Mouse (Mus musculus): ENCODE results near the gene Gm3594. TPM values are rescaled to one million over a fixed set of nuclear protein-coding genes. Genes with fewer than 3 reads are reported as not detected.

Gene Gm3594
- polyA plus RNA-seq, 1 experiment from 2014 or later = not detected

Other genes starting within 250 kb of the Gm3594 start
- gene Gm21560, start 225.3 kb downstream of the Gm3594 start, polyA plus RNA-seq (2016; fragmentation: Nextera tagmentation; extraction: Ambion mirVana) = not detected in 2 replicates
- 0.06 and 0.13 TPM in 2 replicates for gene Gm3411, start 157.4 kb downstream of the Gm3594 start, polyA plus RNA-seq (2016; fragmentation: Nextera tagmentation; extraction: Ambion mirVana)
- gene Gm21103, start 139.8 kb downstream of the Gm3594 start, polyA plus RNA-seq (2016; fragmentation: Nextera tagmentation; extraction: Ambion mirVana) = not detected in 2 replicates
- not detected in 2 replicates for gene Gm3618, start 100.9 kb downstream of the Gm3594 start, polyA plus RNA-seq (2016; fragmentation: Nextera tagmentation; extraction: Ambion mirVana)
- not detected in 2 replicates for gene Gm16440, start 54.3 kb downstream of the Gm3594 start, polyA plus RNA-seq (2016; fragmentation: Nextera tagmentation; extraction: Ambion mirVana)
- gene Gm3591, start 32.1 kb downstream of the Gm3594 start, polyA plus RNA-seq (2016; fragmentation: Nextera tagmentation; extraction: Ambion mirVana) = 0.07 TPM in 1 of 2 replicates, not detected in the other
- gene Gm8356, start 92.7 kb upstream of the Gm3594 start, polyA plus RNA-seq (2016; fragmentation: Nextera tagmentation; extraction: Ambion mirVana) = not detected in 2 replicates
- gene Gm3629, start 146.0 kb upstream of the Gm3594 start, polyA plus RNA-seq (2016; fragmentation: Nextera tagmentation; extraction: Ambion mirVana) = not detected in 2 replicates
- gene Gm3460, start 177.8 kb upstream of the Gm3594 start, polyA plus RNA-seq (2016; fragmentation: Nextera tagmentation; extraction: Ambion mirVana) = not detected in 2 replicates
- gene Gm10251, start 239.6 kb upstream of the Gm3594 start, polyA plus RNA-seq (2016; fragmentation: Nextera tagmentation; extraction: Ambion mirVana) = not detected in 2 replicates